Mouse (Mus musculus) kidney, embryonic 16.5 days (tissue): ENCODE results near the gene Gm45716. TPM values are rescaled to one million over a fixed set of nuclear protein-coding genes. Genes with fewer than 3 reads are reported as not detected.

Experiments used
- ATAC-seq: fragments of 200-750 bp; cut with Nextera tagmentation; 2 replicates; pipeline ENCODE4 v1.8.0; 2017; ENCODE audit warnings: moderate TSS enrichment; ENCODE audit not compliant: low FRiP score, low TSS enrichment
- H3K27ac ChIP-seq: fragments of 300-500 bp; sonication (generic); 2 replicates; pipeline ENCODE4 v1.5.1; 2014; ENCODE audit warnings: low read length
- H3K27me3 ChIP-seq: fragments of 300-500 bp; sonication (generic); 2 replicates; pipeline ENCODE4 v1.6.1; 2014; ENCODE audit warnings: low read length, control low read depth, mixed read lengths; ENCODE audit not compliant: insufficient read depth
- H3K36me3 ChIP-seq: fragments of 300-500 bp; sonication (generic); 2 replicates; pipeline ENCODE4 v1.6.1; 2014; ENCODE audit warnings: low read length, control low read depth, mixed read lengths; ENCODE audit not compliant: insufficient read depth
- H3K4me1 ChIP-seq: fragments of 300-500 bp; sonication (generic); 2 replicates; pipeline ENCODE4 v1.6.1; 2014; ENCODE audit warnings: low read length, control low read depth, mixed read lengths; ENCODE audit not compliant: insufficient read depth
- H3K4me2 ChIP-seq: fragments of 300-500 bp; sonication (generic); replicated peaks from 2 replicates; pipeline ENCODE4 v1.6.1; 2014; ENCODE audit warnings: low read depth, low read length
- H3K4me3 ChIP-seq: fragments of 300-500 bp; sonication (generic); 2 replicates; pipeline ENCODE4 v1.5.1; 2014; ENCODE audit warnings: mild to moderate bottlenecking, low read length
- H3K9ac ChIP-seq: fragments of 300-500 bp; sonication (generic); replicated peaks from 2 replicates; pipeline ENCODE4 v1.6.1; 2014; ENCODE audit warnings: low read length
- H3K9me3 ChIP-seq: fragments of 300-500 bp; sonication (generic); 2 replicates; pipeline ENCODE4 v1.6.1; 2016; ENCODE audit warnings: low read length, control low read depth
- WGBS: fragments of 180-500 bp; shearing (Covaris S2); extraction: QIAGEN DNeasy Blood & Tissue Kit; methylation state at CpG from one replicate; pipeline ENCODE4 v1.1.7; 2014; 5-methylcytosine and 5-hydroxymethylcytosine counted together
- polyA plus RNA-seq: library from polyadenylated mRNA; unstranded; fragments of >200 nt; fragmentation: Nextera tagmentation; extraction: Ambion mirVana; gene quantifications from 2 replicates; pipeline ENCODE4 v1.2.1, GENCODE M21; 2015

The Gm45716 gene
- polyA plus RNA-seq, 1 experiment from 2014 or later = 6.7 TPM

- Histone ChIP-seq H3K36me3 (no peaks in the 10 kb centered on the region), H3K4me3 (no peak overlapping the region), H3K4me1 (peaks cover 5% of the 10 kb centered on the region; the same call in 1 of the 2 replicates), H3K9ac (no peak overlapping the region), H3K9me3 (no peaks in the 10 kb centered on the region), H3K27me3 (no peaks in the 10 kb centered on the region), H3K27ac (no peak overlapping the region), H3K4me2 (no peak overlapping the region)
- WGBS = 84% methylated on average over 6 of the region's 6 CpGs
- ATAC-seq = no peak
Measured at GRCm38 (mm10) chr11:90286550-90287154, 99.2 kb downstream of the Gm45716 start.

- H3K27me3 ChIP-seq = no peaks in the 10 kb centered on the region
- 64% methylated on average over 4 of the region's 4 CpGs for WGBS
Measured at GRCm38 (mm10) chr11:90291156-90291555, 103.7 kb downstream of the Gm45716 start.

GRCm38 (mm10) chr11:90292766-90293165, 105.3 kb downstream of the Gm45716 start:
- H3K27ac ChIP-seq = no peak overlapping the region
- H3K9ac ChIP-seq = no peak overlapping the region
- no peaks in the 10 kb centered on the region for H3K9me3 ChIP-seq
- no peaks in the 10 kb centered on the region for H3K27me3 ChIP-seq
- no peaks in the 10 kb centered on the region for H3K4me1 ChIP-seq
- no peak overlapping the region for H3K4me3 ChIP-seq
- H3K36me3 ChIP-seq = no peaks in the 10 kb centered on the region
- H3K4me2 ChIP-seq = no peak overlapping the region
- ATAC-seq = no peak

More at GRCm38 (mm10) chr11:90291156-90291555, 103.7 kb downstream of the Gm45716 start:
- no peaks in the 10 kb centered on the region for H3K4me1 ChIP-seq
- no peak overlapping the region for H3K27ac ChIP-seq
- H3K9ac ChIP-seq = no peak overlapping the region
- ATAC-seq = no peak
- no peaks in the 10 kb centered on the region for H3K36me3 ChIP-seq
- H3K9me3 ChIP-seq = no peaks in the 10 kb centered on the region
- H3K4me2 ChIP-seq = no peak overlapping the region
- no peak overlapping the region for H3K4me3 ChIP-seq

GRCm38 (mm10) chr11:90294622-90295021, 107.1 kb downstream of the Gm45716 start:
- no peak for ATAC-seq

More at GRCm38 (mm10) chr11:90294622-90295021, 107.1 kb downstream of the Gm45716 start:
- H3K9me3 ChIP-seq = no peaks in the 10 kb centered on the region
- no peak overlapping the region for H3K9ac ChIP-seq
- H3K4me1 ChIP-seq = no peaks in the 10 kb centered on the region
- WGBS = 93% methylated on average over 2 of the region's 2 CpGs
- no peak overlapping the region for H3K4me2 ChIP-seq
- no peaks in the 10 kb centered on the region for H3K27me3 ChIP-seq
- H3K4me3 ChIP-seq = no peak overlapping the region
- H3K36me3 ChIP-seq = no peaks in the 10 kb centered on the region
- no peak overlapping the region for H3K27ac ChIP-seq

Other genes starting within 250 kb of the Gm45716 start
- gene Pctp, start 184.8 kb upstream of the Gm45716 start, polyA plus RNA-seq = 14.3 and 15.8 TPM in 2 replicates
- 20.8 and 23.3 TPM in 2 replicates for gene Tmem100, start 157.3 kb upstream of the Gm45716 start, polyA plus RNA-seq
- 36.1 and 37.3 TPM in 2 replicates for gene Mmd, start 61.8 kb downstream of the Gm45716 start, polyA plus RNA-seq
- 2.3 and 2.8 TPM in 2 replicates for gene Hlf, start 203.2 kb downstream of the Gm45716 start, polyA plus RNA-seq